Mouse (Mus musculus): ENCODE data around the gene 4930402F06Rik. TPM values are rescaled to one million over a fixed set of nuclear protein-coding genes. Genes with fewer than 3 reads are reported as not detected.

4930402F06Rik gene
- polyA plus RNA-seq, 1 experiment from 2014 or later, result not detected

DNA sequence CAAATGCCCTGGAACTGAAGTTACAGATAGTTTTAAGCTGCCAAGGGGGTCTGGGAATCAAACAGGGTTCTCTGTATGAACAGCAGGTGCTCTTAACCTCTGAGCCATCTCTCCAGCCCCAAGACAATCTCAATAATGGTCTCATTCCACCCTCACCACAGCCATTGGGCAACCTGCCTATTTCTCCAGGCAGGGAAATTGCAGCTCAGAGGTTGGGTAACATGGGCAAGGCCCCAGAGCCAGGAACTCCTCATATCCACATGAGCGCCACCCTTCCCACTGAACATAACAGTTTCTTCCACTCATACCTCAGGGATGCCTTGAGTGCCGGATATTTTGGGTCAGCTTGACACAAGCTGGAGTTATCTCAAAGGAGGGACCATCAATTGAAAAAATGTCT, 40.8 kb upstream of the 4930402F06Rik start:
- Histone ChIP-seq H3K4me1 (replicated peaks; ENCODE audit: control insufficient read depth, insufficient read depth, low read length) (no peaks in the 10 kb centered on the region), H3K9ac (replicated peaks; ENCODE audit: low read depth, low read length) (no peak overlapping the region), H3K36me3 (ENCODE audit: control insufficient read depth, insufficient read depth) (no peaks in the 10 kb centered on the region), H3K4me3 (replicated peaks; ENCODE audit: low read length) (no peak overlapping the region), H3K4me2 (ENCODE audit: low read length) (no peak overlapping the region), H3K9me3 (ENCODE audit: control insufficient read depth, low read length) (no peaks in the 10 kb centered on the region), H3K27me3 (replicated peaks; ENCODE audit: control insufficient read depth, insufficient read depth, low read length) (no peaks in the 10 kb centered on the region), H3K27ac (ENCODE audit: low read length) (no peak overlapping the region)
- no peak for ATAC-seq
- WGBS, result 96% methylated on average over 2 of the region's 2 CpGs

- ATAC-seq, result no peak
- Histone ChIP-seq H3K9me3 (ENCODE audit: control insufficient read depth, low read length) (no peaks in the 10 kb centered on the region), H3K4me3 (replicated peaks; ENCODE audit: low read length) (no peak overlapping the region), H3K4me1 (replicated peaks; ENCODE audit: control insufficient read depth, insufficient read depth, low read length) (no peaks in the 10 kb centered on the region; the same call in 1 of the 2 replicates), H3K27ac (ENCODE audit: low read length) (no peak overlapping the region), H3K36me3 (ENCODE audit: control insufficient read depth, insufficient read depth) (no peaks in the 10 kb centered on the region), H3K27me3 (replicated peaks; ENCODE audit: control insufficient read depth, insufficient read depth, low read length) (no peaks in the 10 kb centered on the region), H3K4me2 (ENCODE audit: low read length) (no peak overlapping the region), H3K9ac (replicated peaks; ENCODE audit: low read depth, low read length) (no peak overlapping the region)
- 80% methylated on average over 6 of the region's 6 CpGs for WGBS
These were observed 37.7 kb upstream of the 4930402F06Rik start for GRCm38 (mm10) chr2:35434576-35435123.

GRCm38 (mm10) chr2:35433428-35433827, 36.5 kb upstream of the 4930402F06Rik start:
- Histone ChIP-seq H3K4me1 (replicated peaks; ENCODE audit: control insufficient read depth, insufficient read depth, low read length) (no peaks in the 10 kb centered on the region; the same call in 1 of the 2 replicates), H3K36me3 (ENCODE audit: control insufficient read depth, insufficient read depth) (no peaks in the 10 kb centered on the region), H3K4me2 (ENCODE audit: low read length) (no peak overlapping the region), H3K9me3 (ENCODE audit: control insufficient read depth, low read length) (no peaks in the 10 kb centered on the region), H3K27me3 (replicated peaks; ENCODE audit: control insufficient read depth, insufficient read depth, low read length) (no peaks in the 10 kb centered on the region), H3K27ac (ENCODE audit: low read length) (no peak overlapping the region), H3K4me3 (replicated peaks; ENCODE audit: low read length) (no peak overlapping the region), H3K9ac (replicated peaks; ENCODE audit: low read depth, low read length) (no peak overlapping the region)
- ATAC-seq, result no peak
- WGBS, result 86% methylated on average over 4 of the region's 4 CpGs

DNA sequence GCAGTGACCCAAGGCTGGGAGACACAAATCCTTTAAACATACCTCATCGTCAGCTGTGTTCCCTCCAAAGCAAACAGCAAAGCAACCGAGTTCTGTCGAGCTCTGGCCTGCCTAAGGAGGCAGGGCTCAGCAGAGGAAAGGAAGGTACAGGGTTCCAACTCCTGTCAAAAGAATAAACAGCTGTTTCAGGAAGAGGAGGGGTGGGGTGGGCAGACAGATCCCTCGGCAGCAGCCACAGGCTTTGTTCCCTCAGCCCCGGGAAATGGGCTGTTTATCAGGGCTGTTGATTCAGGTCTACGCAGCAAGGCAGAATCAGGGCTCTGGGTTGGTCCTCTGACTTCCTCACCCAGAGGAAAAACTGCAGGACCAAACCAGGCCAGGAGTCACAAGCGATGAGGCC, 35.5 kb upstream of the 4930402F06Rik start:
- no peaks in the 10 kb centered on the region for H3K27me3 ChIP-seq (replicated peaks; ENCODE audit: control insufficient read depth, insufficient read depth, low read length)
- no peaks in the 10 kb centered on the region; the same call in 1 of the 2 replicates for H3K4me1 ChIP-seq (replicated peaks; ENCODE audit: control insufficient read depth, insufficient read depth, low read length)
- no peaks in the 10 kb centered on the region for H3K9me3 ChIP-seq (ENCODE audit: control insufficient read depth, low read length)
- no peaks in the 10 kb centered on the region for H3K36me3 ChIP-seq (ENCODE audit: control insufficient read depth, insufficient read depth)
- ATAC-seq, result no peak
- 47% methylated on average over 7 of the region's 7 CpGs for WGBS
- no peak overlapping the region for H3K4me3 ChIP-seq (replicated peaks; ENCODE audit: low read length)
- H3K4me2 ChIP-seq (ENCODE audit: low read length), result no peak overlapping the region
- H3K27ac ChIP-seq (ENCODE audit: low read length), result no peak overlapping the region
- H3K9ac ChIP-seq (replicated peaks; ENCODE audit: low read depth, low read length), result no peak overlapping the region

DNA sequence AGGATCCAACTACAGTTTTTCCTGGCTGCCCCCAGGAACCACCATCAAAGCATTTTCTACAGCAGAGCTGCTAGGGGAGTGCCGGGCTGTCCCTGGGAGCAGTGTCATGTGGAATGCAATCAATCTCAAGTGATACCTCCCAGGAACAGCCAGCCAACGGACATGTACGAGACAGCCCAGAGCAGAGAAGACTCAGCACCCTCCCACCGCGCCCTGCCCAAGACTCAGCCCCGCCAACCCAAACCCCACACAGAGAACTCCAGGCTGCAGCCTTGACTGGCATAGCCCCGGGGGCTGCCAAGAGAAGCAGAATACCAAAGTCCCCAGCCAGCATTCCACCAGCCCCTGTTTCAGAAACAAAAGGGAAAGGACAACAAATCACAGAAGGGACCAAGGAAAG, 35.0 kb upstream of the 4930402F06Rik start:
- ATAC-seq, result no peak
- H3K9me3 ChIP-seq (ENCODE audit: control insufficient read depth, low read length), result no peaks in the 10 kb centered on the region
- no peak overlapping the region for H3K4me3 ChIP-seq (replicated peaks; ENCODE audit: low read length)
- no peaks in the 10 kb centered on the region; the same call in 1 of the 2 replicates for H3K4me1 ChIP-seq (replicated peaks; ENCODE audit: control insufficient read depth, insufficient read depth, low read length)
- 50% methylated on average over 7 of the region's 7 CpGs for WGBS
- no peak overlapping the region for H3K4me2 ChIP-seq (ENCODE audit: low read length)
- no peaks in the 10 kb centered on the region for H3K27me3 ChIP-seq (replicated peaks; ENCODE audit: control insufficient read depth, insufficient read depth, low read length)
- no peak overlapping the region for H3K9ac ChIP-seq (replicated peaks; ENCODE audit: low read depth, low read length)
- H3K27ac ChIP-seq (ENCODE audit: low read length), result no peak overlapping the region
- H3K36me3 ChIP-seq (ENCODE audit: control insufficient read depth, insufficient read depth), result no peaks in the 10 kb centered on the region

GRCm38 (mm10) chr2:35430806-35431205, 33.8 kb upstream of the 4930402F06Rik start:
- Histone ChIP-seq H3K4me3 (replicated peaks; ENCODE audit: low read length) (no peak overlapping the region), H3K27me3 (replicated peaks; ENCODE audit: control insufficient read depth, insufficient read depth, low read length) (no peaks in the 10 kb centered on the region), H3K4me2 (ENCODE audit: low read length) (no peak overlapping the region), H3K27ac (ENCODE audit: low read length) (no peak overlapping the region), H3K9me3 (ENCODE audit: control insufficient read depth, low read length) (no peaks in the 10 kb centered on the region), H3K9ac (replicated peaks; ENCODE audit: low read depth, low read length) (no peak overlapping the region), H3K36me3 (ENCODE audit: control insufficient read depth, insufficient read depth) (no peaks in the 10 kb centered on the region), H3K4me1 (replicated peaks; ENCODE audit: control insufficient read depth, insufficient read depth, low read length) (no peaks in the 10 kb centered on the region; the same call in 1 of the 2 replicates)
- 77% methylated on average over 8 of the region's 8 CpGs for WGBS
- no peak for ATAC-seq

GRCm38 (mm10) chr2:35428615-35429300, 31.8 kb upstream of the 4930402F06Rik start:
- WGBS, result 92% methylated on average over 4 of the region's 4 CpGs
- H3K9ac ChIP-seq (replicated peaks; ENCODE audit: low read depth, low read length), result no peak overlapping the region
- no peak overlapping the region for H3K4me3 ChIP-seq (replicated peaks; ENCODE audit: low read length)
- no peaks in the 10 kb centered on the region for H3K27me3 ChIP-seq (replicated peaks; ENCODE audit: control insufficient read depth, insufficient read depth, low read length)
- no peaks in the 10 kb centered on the region for H3K36me3 ChIP-seq (ENCODE audit: control insufficient read depth, insufficient read depth)
- H3K9me3 ChIP-seq (ENCODE audit: control insufficient read depth, low read length), result no peaks in the 10 kb centered on the region
- no peak for ATAC-seq
- no peak overlapping the region for H3K4me2 ChIP-seq (ENCODE audit: low read length)
- no peak overlapping the region for H3K27ac ChIP-seq (ENCODE audit: low read length)
- no peaks in the 10 kb centered on the region; the same call in 1 of the 2 replicates for H3K4me1 ChIP-seq (replicated peaks; ENCODE audit: control insufficient read depth, insufficient read depth, low read length)

DNA sequence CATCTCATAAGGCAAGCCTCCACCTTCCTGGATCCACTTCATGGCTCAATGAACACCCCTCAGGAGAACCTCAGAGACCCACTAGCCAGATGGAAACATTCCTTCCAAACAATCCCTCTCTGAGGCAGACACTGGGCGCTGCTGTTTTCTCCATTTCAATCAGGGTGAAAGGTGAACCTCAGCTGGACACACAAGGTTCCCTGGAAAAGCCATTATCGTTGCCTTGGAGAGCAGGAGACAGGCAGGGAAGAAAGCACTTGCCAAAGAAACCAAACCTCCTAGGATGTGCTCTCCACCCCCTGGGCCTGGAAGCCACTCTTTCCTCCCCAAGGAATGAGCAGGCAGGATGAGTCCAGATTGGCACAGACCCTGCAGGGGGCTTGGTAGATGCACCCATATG, 30.6 kb upstream of the 4930402F06Rik start:
- Histone ChIP-seq H3K4me3 (replicated peaks; ENCODE audit: low read length) (no peak overlapping the region), H3K9me3 (ENCODE audit: control insufficient read depth, low read length) (no peaks in the 10 kb centered on the region), H3K36me3 (ENCODE audit: control insufficient read depth, insufficient read depth) (no peaks in the 10 kb centered on the region), H3K4me1 (replicated peaks; ENCODE audit: control insufficient read depth, insufficient read depth, low read length) (no peaks in the 10 kb centered on the region; the same call in 1 of the 2 replicates), H3K27me3 (replicated peaks; ENCODE audit: control insufficient read depth, insufficient read depth, low read length) (no peaks in the 10 kb centered on the region), H3K4me2 (ENCODE audit: low read length) (no peak overlapping the region), H3K27ac (ENCODE audit: low read length) (no peak overlapping the region), H3K9ac (replicated peaks; ENCODE audit: low read depth, low read length) (no peak overlapping the region)
- 60% methylated on average over 2 of the region's 2 CpGs for WGBS
- ATAC-seq, result no peak

- no peak overlapping the region for H3K27ac ChIP-seq (ENCODE audit: low read length)
- H3K4me3 ChIP-seq (replicated peaks; ENCODE audit: low read length), result no peak overlapping the region
- no peak for ATAC-seq
- H3K4me1 ChIP-seq (replicated peaks; ENCODE audit: control insufficient read depth, insufficient read depth, low read length), result no peaks in the 10 kb centered on the region
- WGBS, result 93% methylated on average over 1 of the region's 1 CpGs
- H3K36me3 ChIP-seq (ENCODE audit: control insufficient read depth, insufficient read depth), result 0 out of 2 replicates have a peak, but pooled peaks cover 2% of the 10 kb centered on the region
- no peak overlapping the region for H3K9ac ChIP-seq (replicated peaks; ENCODE audit: low read depth, low read length)
- no peaks in the 10 kb centered on the region for H3K9me3 ChIP-seq (ENCODE audit: control insufficient read depth, low read length)
- no peaks in the 10 kb centered on the region for H3K27me3 ChIP-seq (replicated peaks; ENCODE audit: control insufficient read depth, insufficient read depth, low read length)
- no peak overlapping the region for H3K4me2 ChIP-seq (ENCODE audit: low read length)
These were observed 26.9 kb upstream of the 4930402F06Rik start for GRCm38 (mm10) chr2:35423711-35424339.
